Mouse (Mus musculus) lung, adult 18-20 months (tissue): ENCODE results near the gene A430078G23Rik.
A peak's percentile ranks its signal among the peaks of the same experiment; 100 is the strongest.

Experiments used
- DNase-seq, 2 experiments: peaks; one replicate each; pipeline ENCODE4 v3.0.0; 2022; ENCODE audit warnings: mixed read lengths in 2 of 2

Gene A430078G23Rik

DNA sequence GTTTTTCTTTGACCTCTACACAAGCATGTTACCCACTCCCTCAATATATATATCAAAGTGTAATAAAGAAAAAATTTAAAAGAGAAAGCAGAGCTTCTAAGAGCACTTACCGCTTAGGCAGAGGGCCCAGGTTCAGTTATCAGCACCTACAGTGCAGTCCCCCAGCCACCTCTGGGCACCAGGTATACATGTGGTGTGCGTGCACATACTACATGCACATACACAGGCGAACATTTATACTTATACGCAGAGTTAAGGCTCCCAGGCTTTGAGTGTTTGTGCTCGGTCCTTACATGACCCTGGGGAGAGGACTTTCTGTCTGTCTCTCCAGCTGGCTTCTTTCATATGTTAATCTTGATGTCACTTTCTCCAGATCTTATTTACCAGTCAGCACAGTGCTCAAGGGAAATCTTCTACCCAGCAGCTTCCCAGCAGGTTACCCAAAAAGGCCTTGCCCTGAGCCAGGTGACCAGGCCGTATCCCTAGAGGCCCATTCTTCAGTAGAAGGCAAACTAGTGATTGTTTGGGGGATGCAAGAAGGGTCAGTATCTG, 61.5 kb downstream of the A430078G23Rik start:
- DNase-seq, result no peak

DNA sequence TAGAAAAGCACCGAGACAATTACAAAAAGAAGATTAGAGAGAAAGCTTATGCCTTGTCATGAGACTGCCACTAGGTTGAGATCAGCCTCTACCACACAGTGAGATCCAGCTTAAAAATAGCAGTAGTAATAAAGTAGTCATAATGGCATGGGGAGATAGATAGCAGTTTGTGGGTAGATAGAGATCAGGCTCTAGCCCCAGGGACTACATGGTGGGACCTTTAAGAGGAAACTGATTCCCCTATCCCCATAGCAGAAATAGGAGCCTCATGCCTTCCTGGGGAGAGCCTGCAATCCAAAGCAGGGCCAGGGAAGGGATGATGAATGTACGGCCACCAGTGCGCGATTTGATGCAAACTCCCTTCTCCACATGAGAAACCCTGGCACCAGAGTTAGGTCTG, 62.0 kb downstream of the A430078G23Rik start:
- no peak for DNase-seq

DNA sequence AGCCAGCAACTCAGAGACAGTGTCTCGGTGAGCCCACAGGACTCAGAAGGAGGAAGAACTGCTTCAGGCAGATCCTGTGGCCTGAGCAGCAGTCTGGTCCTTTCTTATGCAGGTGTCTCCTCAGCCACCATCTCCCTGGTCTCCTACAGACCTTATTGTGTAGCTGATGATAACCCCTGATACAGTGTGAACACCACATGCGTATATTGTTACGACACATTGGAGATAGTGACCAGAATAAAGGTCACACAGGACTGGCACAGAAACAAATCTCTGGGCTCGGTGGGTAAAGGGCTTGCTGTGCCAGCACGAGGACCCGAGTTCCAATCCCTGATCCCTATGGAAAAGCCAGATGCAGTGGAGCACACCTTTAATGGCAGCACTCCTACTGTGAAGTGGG, 62.4 kb downstream of the A430078G23Rik start:
- no peak for DNase-seq

DNA sequence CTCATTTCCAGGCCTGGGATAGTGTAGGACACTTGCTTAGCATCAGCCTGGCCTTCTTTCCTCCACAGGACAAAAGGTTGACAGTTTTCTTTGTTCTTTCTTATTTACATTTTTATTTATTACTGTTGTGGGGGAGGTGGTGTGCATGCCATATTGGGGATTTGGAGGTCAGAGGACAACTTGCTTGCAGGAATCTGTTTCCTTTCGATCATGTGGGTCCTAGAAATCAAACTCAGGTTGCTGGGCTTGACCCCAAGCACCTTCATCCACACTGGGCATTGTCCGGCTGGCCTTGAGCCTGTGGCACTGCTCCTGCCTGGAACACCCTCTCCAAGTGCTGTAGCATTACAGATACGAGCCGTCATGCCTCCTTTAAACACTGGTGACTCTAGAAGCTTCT, 63.6 kb downstream of the A430078G23Rik start:
- DNase-seq, result no peak

DNA sequence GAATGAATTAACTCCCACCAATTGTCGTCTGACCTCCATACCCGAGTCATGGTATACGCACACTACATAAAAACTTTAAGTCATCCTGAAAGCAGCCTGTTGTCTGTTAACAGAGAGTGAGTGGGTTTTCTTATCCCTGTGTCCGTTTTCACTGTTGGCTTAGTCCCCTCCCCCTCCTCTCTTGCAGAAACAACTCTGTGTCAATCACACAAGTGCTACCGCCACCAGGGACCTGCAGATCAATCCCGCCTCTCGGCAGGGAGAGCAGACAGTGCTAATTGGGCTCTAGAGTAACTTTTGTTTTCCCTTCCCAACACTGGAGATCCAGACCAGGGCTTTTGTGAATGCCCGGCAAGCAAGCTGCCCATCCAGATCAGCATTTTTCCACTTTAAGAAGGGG, 64.2 kb downstream of the A430078G23Rik start:
- DNase-seq, result no peak

DNA sequence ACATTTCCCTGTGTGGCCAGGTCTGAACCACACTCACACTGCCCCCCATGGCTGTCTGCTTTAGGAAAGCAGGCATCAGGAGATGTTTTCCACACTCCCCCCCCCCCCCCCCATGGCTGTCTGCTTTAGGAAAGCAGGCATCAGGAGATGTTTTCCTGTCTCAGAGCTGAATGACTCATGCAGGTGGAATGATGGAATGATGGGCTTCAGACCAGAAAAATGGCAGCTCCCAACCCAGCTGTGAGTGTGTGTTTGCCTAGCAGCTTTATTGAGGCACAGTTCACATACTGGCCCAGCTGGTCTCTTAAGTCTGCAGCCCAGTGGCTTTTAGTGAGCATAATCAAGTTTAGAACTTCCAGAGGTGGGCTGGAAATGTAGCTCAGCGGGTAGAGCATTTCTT, 64.9 kb downstream of the A430078G23Rik start:
- peak; percentile 28 to 55 for DNase-seq

DNA sequence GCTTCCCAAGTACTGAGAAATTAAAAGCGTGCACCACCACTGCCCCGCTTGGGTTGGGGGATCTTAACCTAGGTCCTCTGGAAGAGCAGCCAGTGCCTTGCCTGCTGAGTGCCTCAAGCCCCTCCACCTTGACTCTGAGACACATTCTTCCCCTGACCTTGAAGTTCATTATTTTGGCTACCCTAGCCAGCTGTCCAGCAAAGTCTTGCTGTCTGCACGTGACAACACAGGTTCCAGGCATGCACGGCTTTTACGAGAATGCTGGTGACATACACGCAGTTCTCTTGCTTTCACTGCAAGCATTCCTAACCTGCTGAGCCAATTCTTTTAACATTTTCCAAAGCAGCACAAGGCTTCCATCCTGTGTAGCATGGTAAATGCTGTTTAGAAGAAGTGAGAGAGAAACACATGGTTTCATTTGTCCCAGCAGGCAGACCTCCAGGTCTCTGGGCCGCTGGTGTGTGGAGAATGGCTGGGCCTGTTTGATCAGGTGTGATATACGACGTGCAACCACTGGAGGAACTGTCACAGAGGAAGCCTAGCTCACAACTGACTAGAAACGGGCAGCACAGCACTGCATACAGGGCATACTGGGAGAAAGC, 67.0 kb downstream of the A430078G23Rik start:
- DNase-seq, result no peak

DNA sequence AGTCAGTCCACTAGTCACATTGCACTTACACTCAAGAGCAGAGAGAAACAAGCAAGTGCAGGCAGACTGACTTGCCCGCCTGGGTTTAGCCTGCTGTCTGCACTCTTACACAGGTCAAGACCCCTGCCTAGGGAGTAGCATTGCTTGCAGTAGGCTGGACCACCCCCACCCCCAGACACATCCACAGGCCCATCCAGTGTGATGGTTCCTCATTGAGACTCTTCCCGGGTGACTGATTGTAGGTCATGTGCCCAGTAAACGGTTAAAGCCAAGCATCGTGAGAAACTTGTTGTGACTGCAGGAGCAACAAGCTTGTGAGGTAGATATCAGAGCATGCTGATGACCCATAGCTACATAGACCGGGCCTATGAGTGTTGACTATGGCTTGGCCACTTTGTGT, 68.3 kb downstream of the A430078G23Rik start:
- DNase-seq, result no peak

DNA sequence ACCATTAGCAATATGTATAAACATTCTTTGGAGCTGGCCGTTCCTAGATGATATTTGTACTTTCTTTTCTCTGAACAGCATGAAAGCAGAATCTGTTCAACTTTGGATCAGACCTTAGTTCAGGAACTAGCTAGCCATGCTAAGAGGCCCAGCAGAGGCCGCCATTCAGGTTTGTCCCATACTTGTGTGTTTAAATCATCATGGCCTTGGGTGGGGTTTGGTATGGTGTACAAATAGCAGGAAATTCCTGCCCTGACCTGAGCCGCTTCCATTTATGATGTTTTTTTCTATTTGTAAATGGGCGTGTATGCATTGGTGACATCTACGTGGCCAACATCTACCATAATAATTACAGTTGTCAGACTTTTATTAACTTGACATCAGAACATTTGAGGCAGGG, 72.0 kb downstream of the A430078G23Rik start:
- DNase-seq, result peak in 1 of 2 experiments; percentile 29

DNA sequence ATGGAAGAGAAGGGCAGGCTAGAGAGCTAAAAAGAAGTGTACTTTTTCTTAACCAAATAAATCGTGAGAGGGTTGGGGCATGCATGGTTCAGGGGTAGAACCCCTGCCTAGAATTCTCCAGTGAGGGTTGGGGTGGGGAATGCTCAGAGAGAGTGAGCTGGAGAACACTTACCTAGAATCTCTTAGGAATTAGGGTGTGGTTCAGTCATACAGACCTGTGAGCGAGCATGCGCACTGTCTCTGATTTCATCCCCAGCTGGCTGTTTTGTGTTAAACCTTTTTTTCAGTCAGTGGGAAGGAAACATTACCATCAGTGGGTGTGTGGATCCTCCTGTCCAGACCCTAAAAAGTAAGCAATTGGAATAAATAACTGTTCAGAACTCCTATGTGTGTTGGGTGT, 73.0 kb downstream of the A430078G23Rik start:
- peak in 1 of 2 experiments; percentile 30 for DNase-seq

DNA sequence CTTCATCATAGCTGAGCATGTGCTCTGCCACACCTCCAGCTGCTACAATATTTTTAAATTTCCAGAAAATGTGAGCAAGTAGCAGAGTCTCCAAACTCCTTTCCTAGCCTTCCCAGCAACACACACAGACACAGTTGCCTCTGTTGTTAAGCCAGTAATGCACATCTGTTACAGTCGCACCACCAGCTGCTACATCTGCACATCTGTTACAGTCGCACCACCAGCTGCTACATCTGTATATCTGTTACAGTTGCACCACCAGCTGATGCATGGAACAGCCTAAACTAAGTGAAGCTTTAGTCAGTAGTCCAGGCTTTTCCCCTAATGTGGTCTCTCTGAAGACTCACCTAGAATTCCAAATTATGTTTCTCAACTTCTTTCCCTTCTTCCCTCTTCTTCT, 75.2 kb downstream of the A430078G23Rik start:
- no peak for DNase-seq

DNA sequence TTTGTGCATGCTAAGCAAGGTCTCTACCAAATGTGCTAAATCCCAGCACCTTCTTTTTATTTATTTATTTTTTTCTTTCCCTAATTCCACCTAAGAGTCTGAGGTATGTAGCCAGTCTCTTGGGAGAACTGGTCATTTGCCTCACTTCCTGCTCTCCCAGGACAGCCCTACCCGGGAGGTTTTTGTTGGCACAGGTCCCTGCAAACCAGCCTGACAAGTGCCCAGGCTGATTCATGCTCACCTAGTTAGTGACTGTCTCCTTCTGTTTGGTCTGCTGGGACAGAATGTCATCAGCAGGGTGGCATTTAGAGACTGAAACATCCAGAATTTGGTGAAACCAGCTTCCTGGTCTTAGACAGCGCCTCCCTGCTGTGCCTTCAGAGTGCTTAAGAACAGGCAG, 76.8 kb downstream of the A430078G23Rik start:
- peak; percentile 77 to 89 for DNase-seq

DNA sequence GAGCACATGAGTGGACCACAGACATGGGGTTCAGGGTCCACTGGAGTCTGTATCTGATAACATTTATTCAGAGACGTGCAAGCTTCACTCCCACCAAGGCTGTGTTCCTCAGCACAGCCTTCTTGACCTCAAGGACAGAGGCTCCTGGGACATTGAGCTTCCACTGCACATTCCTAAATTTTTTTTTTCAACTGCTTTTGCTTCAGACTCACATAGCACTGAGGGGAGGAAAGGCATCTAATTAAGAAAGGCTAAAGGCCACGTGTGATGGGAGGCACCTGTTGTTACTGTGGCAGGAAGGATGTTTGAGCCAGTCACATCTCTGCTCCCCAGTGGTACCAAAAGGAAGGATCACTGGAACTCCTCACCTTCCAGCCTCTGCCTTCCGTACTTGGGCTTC, 77.9 kb downstream of the A430078G23Rik start:
- DNase-seq, result no peak

DNA sequence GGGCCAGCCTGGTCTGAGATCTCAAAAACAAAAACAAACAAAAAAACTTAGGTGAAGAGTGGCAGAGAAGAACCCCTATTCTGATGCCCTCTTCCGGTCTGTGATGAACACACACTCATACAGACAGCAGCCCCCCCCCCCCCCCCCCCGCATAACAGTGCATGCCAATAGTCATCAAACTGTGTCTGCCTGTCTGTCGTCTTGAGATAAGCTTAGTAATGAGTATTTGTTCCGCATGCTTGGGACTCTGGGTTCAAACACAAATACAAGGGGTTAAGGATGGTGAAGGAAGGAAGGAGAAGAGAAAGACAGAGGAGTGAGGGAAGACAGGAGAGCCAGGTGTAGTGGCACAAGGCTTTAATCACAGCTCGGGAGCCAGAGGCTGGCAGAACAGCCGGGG, 83.3 kb downstream of the A430078G23Rik start:
- no peak for DNase-seq

DNA sequence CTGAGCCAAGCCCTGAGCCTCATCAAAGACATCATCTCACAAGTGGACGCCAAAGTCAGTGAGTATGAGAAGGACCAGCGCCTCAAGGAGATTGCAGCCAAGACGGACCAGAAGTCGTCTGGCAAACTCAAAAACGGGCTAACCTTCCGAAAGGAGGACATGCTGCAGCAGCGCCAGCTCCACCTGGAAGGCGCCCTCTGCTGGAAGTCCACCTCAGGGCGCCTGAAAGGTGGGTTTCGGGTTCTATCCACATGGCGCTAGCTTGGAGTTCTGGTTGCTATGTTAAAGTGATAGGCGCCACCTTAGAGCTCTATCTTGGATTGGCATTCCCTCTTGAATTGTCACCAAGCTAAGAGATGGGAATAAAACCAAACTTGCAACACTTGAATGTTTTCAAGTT, 86.3 kb downstream of the A430078G23Rik start:
- no peak for DNase-seq
